Mouse (Mus musculus) right cerebral cortex, adult 18-20 months (tissue): ENCODE results near the gene Csrnp1.

ENCODE experiments used
- DNase-seq: peaks from one replicate; pipeline ENCODE4 v3.0.0; 2022; ENCODE audit warnings: mixed read lengths

Csrnp1 gene

GRCm38 (mm10) chr9:119976704-119977556 lies 7.5 kb downstream of the Csrnp1 start:
- DNase-seq = no peak

GRCm38 (mm10) chr9:119975286-119975685 lies 9.2 kb downstream of the Csrnp1 start:
- DNase-seq = no peak

- DNase-seq = no peak
These were observed 9.8 kb downstream of the Csrnp1 start for GRCm38 (mm10) chr9:119974609-119975008.

DNA sequence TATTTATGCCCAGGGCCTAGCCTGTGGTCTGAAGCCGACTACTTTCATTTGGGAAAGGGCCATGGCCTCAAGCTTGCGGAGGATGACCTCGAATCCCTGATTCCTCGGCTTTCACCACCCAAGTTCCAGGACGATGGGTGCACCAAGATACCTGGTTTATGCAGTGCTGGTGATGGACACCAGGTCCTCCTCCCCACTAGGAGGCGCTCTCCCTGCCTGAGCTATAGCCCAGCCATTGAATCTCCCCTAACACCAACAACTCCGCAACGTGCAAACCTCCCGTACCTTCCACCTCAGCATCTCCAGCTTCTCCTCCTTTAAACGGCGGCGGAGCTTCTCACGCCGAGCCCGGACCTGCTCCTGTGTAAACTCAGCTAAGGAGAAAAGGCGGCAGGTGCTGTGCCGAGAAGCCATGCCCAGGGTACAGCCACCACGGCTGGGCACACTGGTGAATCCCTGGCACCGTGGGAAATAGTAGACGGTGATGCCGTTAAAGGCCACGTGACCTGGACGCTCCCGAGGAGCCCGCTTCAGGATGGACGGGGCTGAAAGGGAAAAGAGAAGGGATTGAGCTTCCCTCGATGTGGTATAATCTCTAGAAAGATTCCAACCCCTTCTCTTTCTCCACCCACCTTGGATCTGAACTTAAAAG lies 10.5 kb downstream of the Csrnp1 start:
- DNase-seq = no peak

DNA sequence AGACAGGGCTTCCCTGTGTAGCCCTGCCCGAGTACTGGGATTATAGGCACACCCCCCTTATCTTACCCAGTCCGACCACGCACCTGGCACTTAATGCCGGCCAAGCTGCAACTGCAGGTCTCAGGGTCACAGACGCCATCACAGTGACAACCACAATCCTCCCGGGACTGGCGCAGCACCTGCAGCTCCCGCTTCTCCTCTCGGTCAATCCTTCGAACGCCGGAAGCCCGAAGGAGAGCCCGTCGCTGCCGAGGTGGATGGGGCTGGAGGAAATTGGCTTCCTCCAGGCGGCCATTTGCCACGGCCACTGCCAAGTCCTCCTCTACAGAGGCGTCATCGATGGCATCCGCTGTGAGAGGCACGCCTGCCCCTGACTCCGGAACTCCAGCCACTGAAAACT lies 11.2 kb downstream of the Csrnp1 start:
- no peak for DNase-seq

- DNase-seq = no peak
These were observed 11.9 kb downstream of the Csrnp1 start for GRCm38 (mm10) chr9:119972582-119972981.

DNA sequence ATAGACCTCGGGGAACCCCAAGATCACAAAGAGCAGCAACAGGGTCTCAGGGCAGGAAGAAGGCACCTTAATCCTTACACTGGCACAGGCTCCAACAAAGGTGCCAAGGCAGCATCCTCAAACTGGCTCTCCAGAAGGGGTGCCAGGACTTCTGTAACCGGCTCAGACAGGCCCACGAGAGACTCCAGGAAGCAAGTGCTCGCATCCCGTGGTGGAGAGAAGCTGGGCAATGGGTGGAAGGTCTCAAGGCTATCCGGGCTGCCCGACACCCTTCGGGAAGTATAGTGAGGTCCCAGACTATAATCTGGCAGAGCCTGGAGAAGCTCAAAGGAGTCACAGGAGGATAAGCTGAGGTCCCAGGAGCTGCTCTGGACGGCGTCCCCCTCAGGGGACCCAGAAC lies 12.3 kb downstream of the Csrnp1 start:
- DNase-seq = no peak

DNA sequence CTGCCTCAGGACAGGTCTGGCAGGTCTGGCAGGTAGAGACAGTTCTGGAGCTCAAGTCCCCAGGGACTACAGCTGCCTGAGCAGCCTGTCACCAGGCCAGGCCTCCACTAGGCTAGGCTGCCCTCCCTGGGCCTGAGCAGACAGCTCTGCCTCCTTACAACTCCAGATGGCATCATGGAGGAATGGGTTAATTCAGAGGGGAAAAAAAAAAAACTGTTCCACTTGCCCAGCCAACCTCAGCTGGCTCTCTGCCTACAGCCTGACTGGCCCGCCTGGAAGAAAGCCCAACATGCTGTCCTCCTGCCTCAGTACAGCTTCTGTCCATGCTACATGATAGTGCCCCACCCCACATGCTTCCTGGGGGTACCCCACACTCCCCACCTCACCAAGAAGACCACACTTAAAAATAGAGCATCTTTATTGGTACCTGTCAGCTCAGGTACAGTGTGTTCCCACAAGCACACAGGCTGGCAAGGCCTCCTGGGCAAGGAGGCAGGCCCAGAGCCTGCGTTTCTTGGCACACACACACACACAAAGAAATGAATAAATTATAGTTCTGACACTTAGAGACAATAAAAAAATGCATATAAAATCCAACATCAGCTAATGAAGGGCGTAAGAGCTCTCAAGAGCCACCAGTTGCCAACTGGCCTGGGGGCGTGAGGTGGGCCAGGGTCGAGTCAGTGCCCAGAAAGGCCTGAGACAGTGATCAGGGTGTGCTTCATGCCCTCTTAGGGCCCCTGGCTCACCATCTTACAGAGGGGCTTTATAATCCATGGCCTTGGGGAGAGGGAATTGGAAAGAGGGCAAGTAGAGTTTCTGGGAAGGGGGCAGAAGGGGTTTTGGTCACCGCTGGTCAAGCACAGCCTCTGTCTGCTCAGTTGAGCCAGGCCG lies 13.4 kb downstream of the Csrnp1 start:
- peak; percentile 66 for DNase-seq

GRCm38 (mm10) chr9:119970221-119970620 lies 14.2 kb downstream of the Csrnp1 start:
- DNase-seq = no peak

DNA sequence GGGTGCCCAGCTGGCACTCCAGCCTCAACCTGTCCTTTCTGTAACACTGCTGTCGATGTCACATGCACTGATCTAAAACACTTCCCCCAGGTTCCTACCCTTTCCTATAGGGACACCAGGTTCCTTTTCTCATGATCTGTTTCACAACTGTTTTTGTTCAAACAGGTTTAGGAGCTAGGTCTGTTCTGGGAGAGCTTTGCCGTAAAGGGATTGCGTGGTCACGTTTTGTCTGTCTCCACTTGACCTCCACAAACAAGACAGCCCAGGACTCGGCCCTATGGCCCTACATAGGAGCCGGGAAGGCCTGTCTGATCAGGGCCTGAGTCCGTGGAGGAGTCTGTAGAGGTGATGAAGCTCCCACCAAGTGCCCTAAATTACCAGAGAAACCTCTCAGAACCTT lies 14.6 kb downstream of the Csrnp1 start:
- DNase-seq = no peak

DNA sequence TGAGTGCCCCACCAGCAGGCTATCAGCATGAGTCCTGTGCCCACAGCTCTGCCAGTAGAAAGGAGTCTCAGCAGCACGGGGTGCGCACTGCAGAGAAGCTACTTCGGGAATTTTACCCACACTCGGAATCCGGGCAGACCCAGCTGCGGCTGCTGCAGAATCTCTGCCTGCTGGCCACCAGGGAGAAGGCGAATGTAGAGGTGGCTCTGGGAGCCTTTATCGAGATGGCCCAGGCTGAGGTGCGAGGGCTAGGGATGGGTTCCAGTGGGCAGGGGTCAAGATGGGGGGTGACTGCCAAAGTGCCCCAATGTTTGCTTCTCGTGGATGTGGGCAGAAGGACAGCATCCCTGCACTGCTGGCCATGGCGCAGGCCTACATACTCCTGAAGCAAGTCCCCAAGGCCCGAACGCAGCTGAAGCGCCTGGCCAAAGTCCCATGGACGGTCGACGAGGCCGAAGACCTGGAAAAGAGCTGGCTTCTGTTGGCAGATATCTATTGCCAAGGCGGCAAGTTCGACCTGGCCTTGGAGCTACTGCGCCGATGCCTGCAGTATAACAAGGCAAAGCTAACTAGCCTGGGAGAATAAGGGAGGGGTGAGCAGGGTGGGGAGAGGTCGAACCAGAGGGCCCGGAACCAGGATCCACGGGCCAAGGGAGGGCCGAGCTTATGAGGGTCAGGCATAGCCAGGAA lies 18.1 kb downstream of the Csrnp1 start:
- DNase-seq = no peak

DNA sequence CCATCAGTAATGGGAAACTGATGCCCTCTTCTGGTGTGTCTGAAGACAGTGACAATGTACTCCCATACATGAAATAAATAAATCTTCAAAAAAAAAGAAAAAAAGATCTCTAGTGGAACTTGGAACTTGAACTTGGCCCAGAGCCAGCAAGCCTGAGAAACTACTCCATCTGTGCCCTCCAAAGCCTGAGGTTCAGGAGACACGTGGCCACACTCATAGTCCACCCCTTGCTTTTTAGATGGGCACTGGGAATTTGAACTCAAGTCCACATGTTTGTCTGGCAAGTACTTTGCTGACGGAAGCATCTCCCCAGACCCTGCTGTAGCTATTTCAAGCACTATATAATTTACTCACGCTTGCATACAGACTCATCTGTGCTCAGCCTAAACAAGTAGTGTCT lies 19.3 kb downstream of the Csrnp1 start:
- DNase-seq = no peak

DNA sequence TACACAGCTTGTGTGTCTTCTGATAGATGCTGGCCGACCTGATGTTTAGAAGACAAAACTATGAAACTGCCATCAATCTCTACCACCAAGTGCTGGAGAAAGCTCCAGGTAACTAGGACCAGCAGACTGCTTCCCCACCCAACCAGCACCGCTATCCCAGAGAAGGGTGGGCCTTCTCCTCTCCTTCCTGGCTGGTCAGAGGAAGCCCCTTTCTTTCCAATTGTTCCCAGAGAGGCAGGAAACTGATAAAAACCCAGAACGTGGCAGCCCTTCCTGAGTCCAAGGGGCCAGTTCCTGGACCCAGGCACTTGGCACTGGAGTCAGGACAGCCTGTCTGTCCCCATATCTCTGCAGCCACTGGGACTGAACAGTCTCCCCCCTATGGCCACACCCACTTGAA lies 20.3 kb downstream of the Csrnp1 start:
- DNase-seq = no peak

GRCm38 (mm10) chr9:119962987-119963667 lies 21.3 kb downstream of the Csrnp1 start:
- DNase-seq = no peak

DNA sequence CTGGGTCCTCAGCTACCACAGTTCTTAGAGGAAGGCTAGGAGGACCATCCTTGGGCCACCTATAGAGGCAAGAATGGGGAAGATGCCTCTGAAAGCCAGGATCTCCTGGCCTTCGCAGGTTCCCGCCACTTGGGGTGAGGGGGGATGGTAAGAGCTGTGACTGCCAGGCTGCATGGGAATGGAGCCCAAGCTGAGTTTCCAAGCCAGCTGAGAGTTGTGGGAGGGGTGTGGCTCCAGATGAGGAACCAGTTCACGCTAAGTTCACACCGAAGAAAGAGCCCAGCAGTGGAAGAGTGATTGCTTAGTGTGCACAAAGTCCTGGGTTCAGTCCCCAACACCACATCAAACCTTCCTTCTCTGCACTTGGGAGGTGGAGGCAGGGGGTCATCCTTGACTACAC lies 22.2 kb downstream of the Csrnp1 start:
- DNase-seq = no peak

- no peak for DNase-seq
These were observed 25.6 kb downstream of the Csrnp1 start for GRCm38 (mm10) chr9:119958835-119959234.

GRCm38 (mm10) chr9:119951388-119951787 lies 33.1 kb downstream of the Csrnp1 start:
- no peak for DNase-seq

DNA sequence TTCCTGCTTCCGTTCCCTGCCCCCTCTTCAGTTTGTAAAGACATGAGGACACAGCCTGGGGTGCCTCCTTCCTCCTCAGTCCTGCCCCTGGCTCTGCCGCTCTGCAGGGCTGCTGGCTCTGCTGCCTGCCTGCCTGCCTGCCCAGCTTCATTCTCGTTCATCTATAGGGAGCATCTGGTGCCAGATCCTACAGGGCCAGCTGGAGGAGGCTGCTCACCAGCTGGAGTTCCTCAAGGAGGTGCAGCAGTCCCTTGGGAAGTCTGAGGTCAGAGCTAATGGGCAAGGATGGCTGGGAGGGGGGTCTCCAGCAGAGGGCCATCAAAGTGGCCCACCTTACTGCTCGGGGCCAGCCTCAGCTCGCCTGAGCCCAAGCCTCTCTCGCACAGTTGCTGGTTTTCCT lies 34.0 kb downstream of the Csrnp1 start:
- no peak for DNase-seq

GRCm38 (mm10) chr9:119948804-119949203 lies 35.7 kb downstream of the Csrnp1 start:
- no peak for DNase-seq

DNA sequence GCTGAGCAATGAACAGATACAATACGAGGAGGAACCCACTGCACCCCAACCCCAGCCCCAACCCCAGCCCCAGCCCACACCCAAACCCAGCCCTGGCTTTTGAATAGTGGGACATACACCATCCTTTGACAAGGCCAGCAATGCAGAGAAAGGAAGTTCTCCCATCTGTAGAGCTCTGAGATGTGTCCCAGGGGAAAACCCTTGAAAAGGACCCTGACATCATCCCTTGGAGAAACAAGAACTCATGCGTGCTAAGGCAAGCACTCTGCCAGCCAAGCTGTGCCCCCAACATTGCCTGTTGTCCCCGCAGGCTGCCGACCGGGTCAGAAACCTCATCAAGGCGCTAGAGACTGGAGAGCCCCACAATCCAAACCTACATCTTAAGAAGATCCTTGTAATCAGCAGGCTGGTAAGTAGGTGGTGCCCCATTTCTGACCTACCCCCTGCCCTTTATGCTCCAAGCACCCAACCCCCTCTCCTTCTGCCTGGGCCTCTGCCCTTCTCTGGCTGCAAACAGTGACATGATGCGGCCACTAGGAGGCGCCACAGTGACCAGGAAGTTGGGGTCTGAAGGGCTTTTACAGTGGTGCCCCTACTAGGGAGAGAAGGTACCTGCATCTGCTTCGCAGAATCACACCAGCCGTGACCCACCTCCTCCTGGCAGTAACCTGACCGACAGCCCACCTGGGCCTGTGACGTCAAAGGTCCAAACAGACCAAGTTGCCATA lies 39.1 kb downstream of the Csrnp1 start:
- no peak for DNase-seq

- DNase-seq = no peak
These were observed 41.1 kb downstream of the Csrnp1 start for GRCm38 (mm10) chr9:119943326-119943725.
